Mouse (Mus musculus): ENCODE measurements around the gene Adgrd1. TPM values are rescaled to one million over a fixed set of nuclear protein-coding genes. Genes with fewer than 3 reads are reported as not detected.

Gene Adgrd1
- polyA plus RNA-seq, 1 experiment from 2014 or later: 0.11 TPM

GRCm38 (mm10) chr5:129242265-129242664, 145.7 kb downstream of the Adgrd1 start:
- Histone ChIP-seq H3K36me3 (no peaks in the 10 kb centered on the region), H3K27me3 (no peaks in the 10 kb centered on the region), H3K4me3 (no peak overlapping the region), H3K4me2 (replicated peaks) (no peak overlapping the region), H3K9ac (replicated peaks) (no peak overlapping the region), H3K9me3 (no peaks in the 10 kb centered on the region), H3K27ac (replicated peaks) (no peak overlapping the region), H3K4me1 (no peaks in the 10 kb centered on the region)
- 54% methylated on average over 3 of the region's 3 CpGs for WGBS
- no peak for ATAC-seq (ENCODE audit: low FRiP score, low read depth)

DNA sequence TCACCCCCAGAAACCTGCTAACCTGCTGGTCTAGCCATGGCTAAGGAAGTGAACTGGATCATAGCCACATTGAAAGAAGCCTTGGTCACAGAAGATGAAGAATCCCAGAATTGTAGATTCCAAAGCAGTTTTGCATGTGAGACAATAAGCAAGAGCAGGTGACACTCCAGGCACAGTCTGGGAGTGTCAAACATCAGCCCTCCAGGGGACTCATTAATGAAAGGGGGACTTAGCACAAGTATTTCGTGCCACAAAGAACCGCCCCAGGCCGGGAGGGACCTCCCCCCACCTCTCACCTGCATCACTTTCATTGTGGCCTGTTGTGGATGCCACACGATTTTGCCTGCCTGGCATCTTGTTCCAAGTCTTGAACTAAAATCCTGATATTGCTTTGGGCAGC, 146.6 kb downstream of the Adgrd1 start:
- H3K9ac ChIP-seq (replicated peaks): no peak overlapping the region
- H3K4me3 ChIP-seq: no peak overlapping the region
- no peaks in the 10 kb centered on the region for H3K36me3 ChIP-seq
- H3K4me2 ChIP-seq (replicated peaks): no peak overlapping the region
- no peaks in the 10 kb centered on the region for H3K4me1 ChIP-seq
- H3K9me3 ChIP-seq: no peaks in the 10 kb centered on the region
- ATAC-seq (ENCODE audit: low FRiP score, low read depth): no peak
- no peak overlapping the region for H3K27ac ChIP-seq (replicated peaks)
- no peaks in the 10 kb centered on the region for H3K27me3 ChIP-seq
- 63% methylated on average over 4 of the region's 4 CpGs for WGBS

DNA sequence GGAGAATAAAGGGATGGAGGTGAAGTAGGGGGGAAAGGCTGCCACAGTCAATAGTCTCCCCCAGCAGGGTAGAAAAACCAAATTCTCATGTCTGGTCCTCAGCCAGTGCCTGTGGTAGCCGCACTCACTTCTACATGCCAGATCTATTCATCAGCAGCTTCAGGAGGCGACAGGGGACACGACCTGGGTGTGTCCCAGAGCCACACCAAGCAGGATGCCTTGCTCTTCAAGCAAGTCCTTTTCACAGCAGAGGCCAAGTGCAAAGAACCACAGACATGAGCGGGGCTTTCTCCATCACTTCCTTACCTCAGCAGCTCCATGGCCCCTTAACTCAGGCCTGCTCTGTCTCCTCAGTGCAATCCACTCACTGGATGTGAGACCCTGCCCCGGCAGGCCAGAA, 147.8 kb downstream of the Adgrd1 start:
- H3K4me2 ChIP-seq (replicated peaks): no peak overlapping the region
- no peaks in the 10 kb centered on the region for H3K27me3 ChIP-seq
- no peak for ATAC-seq (ENCODE audit: low FRiP score, low read depth)
- 64% methylated on average over 5 of the region's 5 CpGs for WGBS
- H3K9ac ChIP-seq (replicated peaks): no peak overlapping the region
- H3K9me3 ChIP-seq: no peaks in the 10 kb centered on the region
- H3K36me3 ChIP-seq: no peaks in the 10 kb centered on the region
- H3K4me3 ChIP-seq: no peak overlapping the region
- H3K4me1 ChIP-seq: no peaks in the 10 kb centered on the region
- no peak overlapping the region for H3K27ac ChIP-seq (replicated peaks)

- H3K36me3 ChIP-seq: no peaks in the 10 kb centered on the region
- no peak overlapping the region for H3K27ac ChIP-seq (replicated peaks)
- no peaks in the 10 kb centered on the region for H3K27me3 ChIP-seq
- ATAC-seq (ENCODE audit: low FRiP score, low read depth): no peak
- H3K4me2 ChIP-seq (replicated peaks): no peak overlapping the region
- no peak overlapping the region for H3K4me3 ChIP-seq
- no peaks in the 10 kb centered on the region; the same call in 1 of the 2 replicates for H3K9me3 ChIP-seq
- H3K9ac ChIP-seq (replicated peaks): no peak overlapping the region
- H3K4me1 ChIP-seq: no peaks in the 10 kb centered on the region
- 84% methylated on average over 8 of the region's 8 CpGs for WGBS
These were observed 152.5 kb downstream of the Adgrd1 start for GRCm38 (mm10) chr5:129249080-129249479.

Other genes with a start within 250 kb of the Adgrd1 start
- gene Rimbp2, start 143.3 kb upstream of the Adgrd1 start, polyA plus RNA-seq (2016; fragmentation: Nextera tagmentation; extraction: Ambion mirVana): 1.9 and 2.5 TPM in 2 replicates
- 25.5 and 26.0 TPM in 2 replicates for gene Stx2, start 88.2 kb upstream of the Adgrd1 start, polyA plus RNA-seq (2016; fragmentation: Nextera tagmentation; extraction: Ambion mirVana)
- 711 and 712 TPM in 2 replicates for gene Ran, start 76.7 kb upstream of the Adgrd1 start, polyA plus RNA-seq (2016; fragmentation: Nextera tagmentation; extraction: Ambion mirVana)

Data from midbrain, embryonic 12.5 days (tissue).